Mouse (Mus musculus) liver, embryonic 14 days (tissue): ENCODE data around the gene Ephb6. TPM values are rescaled to one million over a fixed set of nuclear protein-coding genes. Genes with fewer than 3 reads are reported as not detected.

Source experiments
- polyA plus RNA-seq: library from polyadenylated mRNA; depleted of rRNA; stranded (reverse); fragments of >200 nt; gene quantifications from 2 replicates; pipeline ENCODE4 v1.2.3, GENCODE M21; 2012; rRNA removed

Gene Ephb6
- polyA plus RNA-seq: 0.67 and 0.76 TPM in 2 replicates

GRCm38 (mm10) chr6:41605061-41605793 lies at the start of gene Ephb6:
Gene Ephb6 (plus strand): TSS chr6:41605482.

GRCm38 (mm10) chr6:41636178-41636577 lies 30.9 kb downstream of the Ephb6 start, which contains the start of gene Trpv6:
Gene Trpv6 (minus strand): TSS chr6:41636405.

Other genes starting within 250 kb of the Ephb6 start
- gene Prss3, start 227.8 kb upstream of the Ephb6 start, polyA plus RNA-seq: not detected in 2 replicates
- gene Gm5771, start 213.1 kb upstream of the Ephb6 start, polyA plus RNA-seq: not detected in 2 replicates
- not detected in 2 replicates for gene Gm10334, start 159.3 kb upstream of the Ephb6 start, polyA plus RNA-seq
- not detected in 2 replicates for gene Prss1, start 146.6 kb upstream of the Ephb6 start, polyA plus RNA-seq
- gene Prss2, start 83.7 kb upstream of the Ephb6 start, polyA plus RNA-seq: 0.07 TPM in 1 of 2 replicates, not detected in the other
- gene Trpv6, start 30.9 kb downstream of the Ephb6 start, polyA plus RNA-seq: 0.01 and 0.07 TPM in 2 replicates
- 0.20 and 0.27 TPM in 2 replicates for gene Trpv5, start 75.3 kb downstream of the Ephb6 start, polyA plus RNA-seq
- not detected in 2 replicates for gene Llcfc1, start 78.9 kb downstream of the Ephb6 start, polyA plus RNA-seq
- 253 and 310 TPM in 2 replicates for gene Kel, start 98.9 kb downstream of the Ephb6 start, polyA plus RNA-seq
- gene Olfr459, start 169.7 kb downstream of the Ephb6 start, polyA plus RNA-seq: not detected in 2 replicates
- not detected in 2 replicates for gene Pip, start 242.1 kb downstream of the Ephb6 start, polyA plus RNA-seq
- gene Sval2, start 247.5 kb downstream of the Ephb6 start, polyA plus RNA-seq: not detected in 2 replicates